ENCODE assay signal across 3 mouse cellular contexts in genomic region chr7:106270947-106271346, GRCm38 (mm10). TPM values are rescaled to one million over a fixed set of nuclear protein-coding genes. Genes with fewer than 3 reads are reported as not detected.
"Had no signal": no experiment of that assay in that cellular context is flagged by ENCODE, and none has a peak within 500 bp of the region (broad histone marks: within the 10 kb centered on the region; RNA-seq: fewer than 3 reads in every experiment).

No protein-coding gene starts in this region.

RNA-seq across cellular contexts. Expression of gene Gvin1, which starts 55.8 kb away (rescaled TPM):
- polyA plus RNA-seq: midbrain, embryonic 10.5 days; midbrain, embryonic 15.5 days; neural tube, embryonic 12.5 days had no signal
